Mouse (Mus musculus) forebrain, embryonic 12.5 days (tissue): ENCODE data around the gene Kcng4. TPM values are rescaled to one million over a fixed set of nuclear protein-coding genes. Genes with fewer than 3 reads are reported as not detected.

ENCODE experiments used
- ATAC-seq: fragments of 200-750 bp; cut with Nextera tagmentation; 2 replicates; pipeline ENCODE4 v1.8.0; 2017; ENCODE audit warnings: moderate TSS enrichment; ENCODE audit not compliant: low FRiP score
- H3K27ac ChIP-seq: fragments of 300-500 bp; sonication (generic); 2 replicates; pipeline ENCODE4 v1.5.1; 2016; ENCODE audit warnings: mild to moderate bottlenecking
- H3K27me3 ChIP-seq: fragments of 300-500 bp; sonication (generic); 2 replicates; pipeline ENCODE4 v1.6.1; 2016; ENCODE audit warnings: mild to moderate bottlenecking
- H3K36me3 ChIP-seq: fragments of 300-500 bp; sonication (generic); replicated peaks from 2 replicates; pipeline ENCODE4 v1.6.1; 2016; ENCODE audit warnings: mild to moderate bottlenecking
- H3K4me1 ChIP-seq: fragments of 300-500 bp; sonication (generic); 2 replicates; pipeline ENCODE4 v1.6.1; 2016
- H3K4me2 ChIP-seq: fragments of 300-500 bp; sonication (generic); 2 replicates; pipeline ENCODE4 v1.6.1; 2016; ENCODE audit warnings: mild to moderate bottlenecking, moderate library complexity
- H3K4me3 ChIP-seq: fragments of 300-500 bp; sonication (generic); replicated peaks from 2 replicates; pipeline ENCODE4 v1.5.1; 2016; ENCODE audit warnings: mild to moderate bottlenecking
- H3K9ac ChIP-seq: fragments of 300-500 bp; sonication (generic); 2 replicates; pipeline ENCODE4 v1.6.1; 2016; ENCODE audit warnings: mild to moderate bottlenecking
- H3K9me3 ChIP-seq: fragments of 300-500 bp; sonication (generic); 2 replicates; pipeline ENCODE4 v1.6.1; 2016
- WGBS: fragments of 180-500 bp; shearing (Covaris S2); methylation state at CpG from one replicate; pipeline ENCODE4 v1.1.7; 2016; 5-methylcytosine and 5-hydroxymethylcytosine counted together
- polyA plus RNA-seq: library from polyadenylated mRNA; unstranded; fragments of >200 nt; fragmentation: Nextera tagmentation; extraction: Ambion mirVana; gene quantifications from 2 replicates; pipeline ENCODE4 v1.2.1, GENCODE M21; 2016

Kcng4 gene
- polyA plus RNA-seq, 1 experiment from 2014 or later, result 0.06 TPM

DNA sequence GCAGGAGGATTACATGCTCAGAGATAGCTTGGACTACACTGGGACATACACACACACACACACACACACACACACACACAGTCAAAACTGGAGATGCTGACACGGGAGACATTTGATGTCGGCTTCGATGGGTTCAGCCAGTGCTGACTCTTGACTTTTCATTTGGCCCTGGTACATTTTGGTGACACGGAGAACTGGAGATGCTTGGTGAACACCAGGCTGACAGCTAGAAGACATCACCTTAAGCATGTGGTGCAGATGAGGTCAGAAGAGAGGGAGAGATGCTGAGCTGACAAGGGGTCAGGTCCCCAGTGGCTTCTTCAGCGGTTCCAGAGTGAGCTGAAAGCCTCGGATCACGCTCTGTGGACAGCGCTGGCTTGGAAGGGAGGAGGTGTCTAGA, 12.4 kb downstream of the Kcng4 start:
- Histone ChIP-seq H3K27me3 (no peaks in the 10 kb centered on the region), H3K4me3 (no peak overlapping the region), H3K4me2 (no peak overlapping the region), H3K36me3 (no peaks in the 10 kb centered on the region), H3K9ac (no peak overlapping the region), H3K9me3 (no peaks in the 10 kb centered on the region), H3K27ac (no peak overlapping the region), H3K4me1 (peaks cover 5% of the 10 kb centered on the region; the same call in 1 of the 2 replicates)
- no peak for ATAC-seq
- WGBS, result 91% methylated on average over 8 of the region's 8 CpGs

DNA sequence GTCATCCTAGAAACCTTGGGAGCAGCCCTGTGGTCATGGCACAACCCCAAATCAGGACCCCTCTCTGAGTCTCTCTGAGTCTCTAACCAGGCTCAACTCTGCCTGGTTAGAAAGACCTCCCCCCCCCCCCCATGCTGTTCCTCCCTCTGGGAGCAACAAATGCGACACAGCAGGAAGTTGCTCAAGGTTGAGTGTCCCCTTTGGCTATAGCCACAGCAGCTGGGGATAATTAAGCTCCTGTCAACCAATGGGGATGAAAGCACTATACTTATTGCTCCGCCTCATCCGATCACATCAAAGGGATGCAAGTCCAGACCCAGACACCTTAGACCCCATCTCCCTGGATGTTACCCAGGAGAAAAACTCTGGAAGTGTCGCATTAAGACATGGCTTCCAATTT, 12.9 kb downstream of the Kcng4 start:
- Histone ChIP-seq H3K4me1 (0 out of 2 replicates have a peak, but pooled peaks cover under 1% of the 10 kb centered on the region), H3K4me2 (no peak overlapping the region), H3K4me3 (no peak overlapping the region), H3K9me3 (no peaks in the 10 kb centered on the region), H3K36me3 (no peaks in the 10 kb centered on the region), H3K27me3 (no peaks in the 10 kb centered on the region), H3K9ac (no peak overlapping the region), H3K27ac (no peak overlapping the region)
- no peak for ATAC-seq
- WGBS, result 59% methylated on average over 4 of the region's 4 CpGs

DNA sequence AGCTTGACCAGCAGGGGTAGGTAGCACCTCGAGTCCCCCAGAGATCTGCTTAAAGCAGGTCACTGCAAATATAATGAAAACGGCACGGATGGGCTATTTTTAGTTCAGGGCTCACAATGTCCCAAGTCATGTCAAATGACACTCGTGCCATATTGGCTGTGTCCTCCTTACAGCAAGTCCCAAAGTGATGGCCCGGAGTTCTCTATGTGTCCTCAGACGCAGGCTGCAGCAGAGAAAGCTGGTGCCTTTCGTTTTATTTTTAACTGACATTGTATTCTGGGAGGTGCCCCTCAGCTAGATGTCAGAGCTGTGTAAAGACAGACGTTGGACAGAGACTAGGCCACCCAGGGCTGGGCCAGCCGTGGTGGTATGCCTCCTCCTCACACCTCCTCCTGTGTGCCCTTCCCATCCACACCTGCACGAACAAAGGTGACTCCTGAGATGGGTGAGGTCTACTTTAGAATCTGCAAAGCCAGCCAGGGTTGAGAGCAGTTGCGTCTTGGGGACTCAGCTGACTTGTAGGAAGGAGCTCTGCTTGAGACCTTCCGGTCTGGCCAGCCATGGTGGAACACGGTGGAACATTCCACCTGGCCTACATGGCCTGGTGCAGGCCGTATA, 14.5 kb downstream of the Kcng4 start:
- WGBS, result 88% methylated on average over 14 of the region's 14 CpGs
- Histone ChIP-seq H3K9me3 (no peaks in the 10 kb centered on the region), H3K4me1 (no peaks in the 10 kb centered on the region), H3K4me3 (no peak overlapping the region), H3K36me3 (no peaks in the 10 kb centered on the region), H3K27ac (no peak overlapping the region), H3K9ac (no peak overlapping the region), H3K4me2 (no peak overlapping the region), H3K27me3 (no peaks in the 10 kb centered on the region; the same call in 1 of the 2 replicates)
- ATAC-seq, result no peak

DNA sequence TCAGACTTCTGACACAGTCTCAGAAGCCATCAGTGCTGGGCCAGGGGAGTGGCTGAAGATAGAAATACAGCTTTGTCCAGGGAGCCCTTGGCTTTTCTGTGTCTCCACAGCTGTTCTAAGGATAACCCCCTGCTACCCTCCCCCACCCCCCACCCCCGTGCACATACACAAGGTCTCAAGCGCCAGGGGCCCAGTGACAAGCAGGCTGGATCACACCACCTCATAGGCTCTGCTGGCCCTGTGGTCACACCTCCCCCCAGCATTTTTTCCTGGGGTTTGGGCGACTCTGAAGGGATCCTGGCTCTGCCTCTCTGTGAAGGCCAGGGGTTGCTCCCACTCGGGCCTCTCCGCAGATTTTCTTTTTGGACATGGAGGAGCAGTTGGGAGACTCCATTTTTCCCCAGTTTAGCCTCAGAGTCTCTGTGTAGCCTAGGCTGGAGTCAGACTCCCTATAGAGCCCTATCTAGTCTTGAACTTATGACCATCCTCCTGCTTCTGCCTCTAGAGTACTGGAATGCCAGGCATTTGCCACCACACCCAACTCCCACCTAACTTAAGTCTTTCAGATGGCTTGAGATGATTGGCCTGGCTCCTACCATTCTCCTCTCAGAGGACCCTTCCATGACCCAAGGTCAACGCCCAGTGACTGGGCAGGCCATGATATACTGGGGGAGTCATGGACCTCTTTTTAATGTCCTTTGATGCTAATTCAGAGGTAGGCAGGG, 15.2 kb downstream of the Kcng4 start:
- Histone ChIP-seq H3K4me2 (no peak overlapping the region), H3K9ac (no peak overlapping the region), H3K27ac (no peak overlapping the region), H3K4me3 (no peak overlapping the region), H3K36me3 (no peaks in the 10 kb centered on the region), H3K27me3 (no peaks in the 10 kb centered on the region; the same call in 1 of the 2 replicates), H3K4me1 (no peaks in the 10 kb centered on the region), H3K9me3 (no peaks in the 10 kb centered on the region)
- ATAC-seq, result no peak
- 76% methylated on average over 6 of the region's 6 CpGs for WGBS

DNA sequence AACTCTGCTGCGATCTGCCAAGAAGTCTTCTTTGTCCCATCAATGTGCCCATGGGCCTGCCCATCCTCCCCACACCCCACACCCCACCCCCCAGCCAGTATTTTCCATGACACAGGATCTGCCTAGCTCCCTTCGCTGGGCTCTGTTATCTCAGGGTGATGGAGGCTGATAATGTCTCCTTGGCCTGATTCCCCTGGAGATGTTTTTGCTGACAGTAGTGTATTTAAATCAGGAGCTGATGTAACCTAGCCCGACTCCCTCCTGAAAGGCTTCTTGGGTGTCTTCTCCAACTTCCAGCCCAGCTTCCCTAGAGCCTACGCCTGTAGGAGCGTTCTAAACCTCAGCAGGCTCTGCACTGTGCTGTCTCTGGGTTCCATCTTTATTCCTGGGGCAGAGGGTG, 16.6 kb downstream of the Kcng4 start:
- no peak overlapping the region for H3K9ac ChIP-seq
- H3K4me3 ChIP-seq, result no peak overlapping the region
- H3K36me3 ChIP-seq, result no peaks in the 10 kb centered on the region
- no peaks in the 10 kb centered on the region for H3K4me1 ChIP-seq
- H3K4me2 ChIP-seq, result no peak overlapping the region
- no peak for ATAC-seq
- WGBS, result 77% methylated on average over 5 of the region's 5 CpGs
- no peaks in the 10 kb centered on the region for H3K9me3 ChIP-seq
- no peak overlapping the region for H3K27ac ChIP-seq
- peaks cover 3% of the 10 kb centered on the region; the same call in 1 of the 2 replicates for H3K27me3 ChIP-seq

DNA sequence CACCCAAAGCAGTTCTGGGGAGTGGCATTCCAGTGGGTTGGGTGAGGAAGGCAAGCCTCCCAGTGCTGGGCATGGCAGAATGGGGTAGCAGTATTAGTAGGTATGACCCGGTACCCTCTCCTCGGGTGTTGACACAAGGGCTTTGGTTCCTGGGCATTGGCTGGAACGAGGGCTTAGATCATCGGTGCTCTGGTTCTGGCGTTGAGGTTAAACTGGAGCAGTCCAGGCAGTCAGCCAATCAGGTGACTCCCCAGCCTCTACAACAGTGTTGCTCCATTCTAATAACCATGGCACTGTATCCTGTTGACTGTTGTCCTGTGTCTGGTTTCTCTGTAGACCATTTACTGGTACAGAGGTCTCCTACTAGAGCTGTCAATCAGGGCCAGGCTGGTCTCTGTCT, 17.9 kb downstream of the Kcng4 start:
- Histone ChIP-seq H3K4me2 (no peak overlapping the region), H3K27me3 (peaks cover 4% of the 10 kb centered on the region; the same call in 1 of the 2 replicates), H3K9ac (no peak overlapping the region), H3K4me1 (no peaks in the 10 kb centered on the region), H3K27ac (no peak overlapping the region), H3K36me3 (no peaks in the 10 kb centered on the region), H3K9me3 (no peaks in the 10 kb centered on the region), H3K4me3 (no peak overlapping the region)
- WGBS, result 91% methylated on average over 5 of the region's 5 CpGs
- no peak for ATAC-seq

DNA sequence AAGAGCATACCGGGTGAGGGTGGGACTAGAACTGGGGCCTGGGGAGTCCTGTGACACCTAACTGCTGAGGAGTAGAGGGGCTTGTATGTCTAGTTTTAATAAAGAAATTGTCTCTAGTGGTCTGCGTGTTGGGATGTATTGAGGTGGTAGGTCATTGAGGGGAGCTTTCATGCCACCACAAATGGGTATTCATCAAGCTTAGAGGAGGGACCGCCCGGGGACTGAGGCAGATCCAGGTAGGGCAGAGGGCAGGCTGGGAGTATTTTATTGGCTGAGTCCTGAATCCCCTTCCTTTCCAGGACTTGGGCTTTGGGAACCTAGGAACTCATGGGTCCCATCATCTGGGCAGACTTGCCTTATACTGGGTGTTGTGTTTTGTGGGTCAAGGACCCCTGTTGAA, 18.7 kb downstream of the Kcng4 start:
- no peaks in the 10 kb centered on the region for H3K4me1 ChIP-seq
- H3K4me2 ChIP-seq, result no peak overlapping the region
- WGBS, result 88% methylated on average over 4 of the region's 4 CpGs
- H3K36me3 ChIP-seq, result no peaks in the 10 kb centered on the region
- H3K9ac ChIP-seq, result no peak overlapping the region
- no peak overlapping the region for H3K27ac ChIP-seq
- H3K9me3 ChIP-seq, result no peaks in the 10 kb centered on the region
- peaks cover 4% of the 10 kb centered on the region; the same call in 1 of the 2 replicates for H3K27me3 ChIP-seq
- ATAC-seq, result no peak
- H3K4me3 ChIP-seq, result no peak overlapping the region

DNA sequence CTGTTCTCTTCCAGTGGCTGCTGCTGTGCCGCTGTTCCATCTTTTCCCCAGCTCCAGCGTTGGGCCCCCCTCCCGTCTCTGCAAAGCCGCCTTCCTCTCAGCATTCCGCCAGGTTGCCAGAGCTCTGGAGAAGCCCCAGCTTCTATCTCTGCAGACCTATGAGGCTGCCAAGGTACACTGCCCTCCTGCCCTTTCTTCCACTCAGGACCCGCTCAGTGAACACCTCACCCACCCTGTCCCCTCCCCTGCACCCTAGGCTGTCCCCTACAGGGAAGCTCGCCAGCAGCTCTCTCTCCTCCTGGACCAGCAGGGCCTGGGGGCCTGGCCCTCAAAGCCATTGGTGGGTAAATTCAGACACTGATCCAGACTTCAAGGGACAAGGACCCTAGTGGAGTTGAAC, 19.1 kb downstream of the Kcng4 start:
- ATAC-seq, result no peak
- Histone ChIP-seq H3K4me2 (no peak overlapping the region), H3K4me3 (no peak overlapping the region), H3K27me3 (peaks cover 4% of the 10 kb centered on the region; the same call in 1 of the 2 replicates), H3K4me1 (no peaks in the 10 kb centered on the region), H3K9ac (no peak overlapping the region), H3K27ac (no peak overlapping the region), H3K36me3 (no peaks in the 10 kb centered on the region), H3K9me3 (no peaks in the 10 kb centered on the region)
- WGBS, result 68% methylated on average over 7 of the region's 7 CpGs

DNA sequence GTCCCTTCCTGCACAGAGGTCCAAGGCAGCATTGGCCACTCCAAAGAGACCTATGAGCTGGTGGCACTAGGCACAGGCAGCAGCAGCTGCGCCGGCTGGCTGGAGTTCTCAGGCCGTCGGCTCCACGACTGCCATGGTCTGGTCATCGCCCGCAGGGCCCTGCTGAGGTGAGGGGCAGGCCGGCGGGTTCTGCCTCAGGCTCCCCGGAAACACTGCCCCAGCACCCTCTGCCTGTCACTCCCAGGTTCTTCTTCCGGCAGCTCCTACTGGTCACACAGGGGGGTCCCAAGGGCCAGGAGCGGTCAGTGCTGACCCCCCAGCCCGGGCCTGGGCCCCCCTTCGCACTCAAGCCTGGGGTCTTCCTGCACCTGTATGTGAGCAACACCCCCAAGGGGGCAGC, 20.4 kb downstream of the Kcng4 start:
- H3K9ac ChIP-seq, result no peak overlapping the region
- no peak overlapping the region for H3K27ac ChIP-seq
- H3K4me2 ChIP-seq, result no peak overlapping the region
- no peaks in the 10 kb centered on the region for H3K36me3 ChIP-seq
- no peak for ATAC-seq
- no peaks in the 10 kb centered on the region for H3K4me1 ChIP-seq
- H3K9me3 ChIP-seq, result no peaks in the 10 kb centered on the region
- H3K4me3 ChIP-seq, result no peak overlapping the region
- 75% methylated on average over 14 of the region's 14 CpGs for WGBS
- H3K27me3 ChIP-seq, result peaks cover 4% of the 10 kb centered on the region; the same call in 1 of the 2 replicates

DNA sequence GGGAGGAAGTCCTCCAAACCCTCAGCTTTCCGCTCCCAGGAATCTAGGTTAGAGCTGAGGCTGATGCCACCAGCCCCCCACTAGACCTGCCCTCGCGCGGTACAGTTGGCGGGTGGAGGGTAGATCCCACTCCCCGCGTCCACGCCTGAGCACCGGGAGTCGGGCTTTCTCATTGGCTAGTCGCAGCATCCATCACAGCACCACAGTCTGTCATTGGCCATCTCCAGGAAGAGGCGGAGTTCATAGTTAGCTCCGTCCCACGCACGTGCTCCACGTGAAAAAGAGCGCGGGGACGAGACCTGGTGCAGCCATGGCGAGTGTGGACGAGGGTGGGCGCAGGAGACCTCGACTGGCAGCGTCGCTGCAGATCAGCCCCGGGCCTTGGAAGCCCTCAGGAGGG, 23.0 kb downstream of the Kcng4 start, which contains the start of gene Adad2:
TSS of gene Adad2 (plus strand) at position 277 of the 400 bp plus-strand sequence.
- no peaks in the 10 kb centered on the region for H3K36me3 ChIP-seq
- 81% methylated on average over 26 of the region's 26 CpGs for WGBS
- no peaks in the 10 kb centered on the region for H3K4me1 ChIP-seq
- no peak within 1 kb of the TSS for H3K4me2 ChIP-seq
- no peaks in the 10 kb centered on the region for H3K9me3 ChIP-seq
- no peak for ATAC-seq
- no peak within 1 kb of the TSS for H3K9ac ChIP-seq
- peaks cover 4% of the 10 kb centered on the region; the same call in 1 of the 2 replicates for H3K27me3 ChIP-seq
- H3K27ac ChIP-seq, result no peak within 1 kb of the TSS
- H3K4me3 ChIP-seq, result no peak within 1 kb of the TSS

DNA sequence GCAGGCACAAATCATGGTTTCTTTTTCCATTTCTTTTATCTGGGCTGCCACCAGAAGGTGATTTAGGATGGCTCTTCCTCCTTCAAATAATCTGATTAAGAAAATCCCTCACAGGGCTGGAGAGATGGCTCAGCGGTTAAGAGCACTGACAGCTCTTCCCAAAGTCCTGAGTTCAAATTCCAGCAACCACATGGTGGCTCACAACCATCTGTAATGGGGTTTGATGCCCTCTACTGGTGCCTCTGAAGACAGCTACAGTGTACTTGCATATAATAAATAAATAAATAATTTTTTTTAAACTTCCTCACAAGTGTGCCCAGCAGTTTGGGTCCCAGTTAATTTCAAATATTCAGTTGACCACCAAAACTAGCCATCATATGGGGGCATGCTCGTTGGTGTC, 29.3 kb downstream of the Kcng4 start:
- H3K4me3 ChIP-seq, result no peak overlapping the region
- peaks cover 12% of the 10 kb centered on the region for H3K4me1 ChIP-seq
- H3K27ac ChIP-seq, result no peak overlapping the region
- WGBS, result 86% methylated on average over 2 of the region's 2 CpGs
- no peak for ATAC-seq
- no peak overlapping the region for H3K4me2 ChIP-seq
- no peak overlapping the region for H3K9ac ChIP-seq
- H3K9me3 ChIP-seq, result no peaks in the 10 kb centered on the region
- no peaks in the 10 kb centered on the region for H3K27me3 ChIP-seq
- peaks cover 17% of the 10 kb centered on the region for H3K36me3 ChIP-seq

DNA sequence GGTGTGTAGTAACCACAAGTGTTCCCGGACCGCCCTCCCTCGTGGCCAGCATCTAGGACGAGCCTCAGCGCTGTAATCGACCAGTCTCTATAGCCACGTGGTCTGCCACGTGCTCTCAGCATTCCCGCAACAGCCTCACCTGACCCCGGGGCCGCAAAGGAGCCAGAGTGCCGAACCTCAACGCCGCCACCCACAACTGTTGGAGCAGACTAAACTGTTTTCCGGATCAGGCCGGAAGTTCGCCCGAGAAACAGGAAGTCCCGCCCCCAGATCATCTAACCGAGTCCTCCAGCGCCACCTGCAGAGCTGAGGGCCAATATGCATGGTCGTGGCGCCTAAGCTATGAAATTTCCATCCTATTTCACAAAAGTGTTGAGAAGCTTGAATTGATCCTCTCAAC, 30.5 kb downstream of the Kcng4 start, which contains the start of gene Taf1c:
TSS of gene Taf1c (minus strand) at position 227 of the 400 bp plus-strand sequence.
- ATAC-seq, result peak; percentile 89

More for the DNA sequence above, 30.5 kb downstream of the Kcng4 start, which contains the start of gene Taf1c:
- Histone ChIP-seq H3K36me3 (peaks cover 29% of the 10 kb centered on the region), H3K9ac (peak within 1 kb of the TSS; percentile 77), H3K4me1 (peaks cover 12% of the 10 kb centered on the region), H3K9me3 (no peaks in the 10 kb centered on the region), H3K4me3 (peak within 1 kb of the TSS; percentile 72), H3K27ac (no peak within 1 kb of the TSS), H3K4me2 (peak within 1 kb of the TSS; percentile 86), H3K27me3 (no peaks in the 10 kb centered on the region)
- WGBS, result under 1% methylated on average over 23 of the region's 23 CpGs
